Mouse (Mus musculus) hindbrain, embryonic 14.5 days (tissue): ENCODE results near the gene Srebf1. TPM values are rescaled to one million over a fixed set of nuclear protein-coding genes. Genes with fewer than 3 reads are reported as not detected.
A peak's percentile ranks its signal among the peaks of the same experiment; 100 is the strongest.

Source experiments
- ATAC-seq: fragments of 200-750 bp; cut with Nextera tagmentation; 2 replicates; pipeline ENCODE4 v1.8.0; 2017; ENCODE audit warnings: moderate number of reproducible peaks, mild to moderate bottlenecking, moderate TSS enrichment, moderate library complexity; ENCODE audit not compliant: low FRiP score
- DNase-seq: peaks from one replicate; pipeline ENCODE4 v3.0.0-alpha.2; 2015; ENCODE audit warnings: low spot score
- H3K27ac ChIP-seq: fragments of 300-500 bp; sonication (generic); 2 replicates; pipeline ENCODE4 v1.5.1; 2014; ENCODE audit warnings: mild to moderate bottlenecking, moderate library complexity
- H3K27me3 ChIP-seq: fragments of 300-500 bp; sonication (generic); 2 replicates; pipeline ENCODE4 v1.6.1; 2014; ENCODE audit warnings: mild to moderate bottlenecking, low read length, mixed read lengths; ENCODE audit not compliant: control insufficient read depth, insufficient read depth
- H3K36me3 ChIP-seq: fragments of 300-500 bp; sonication (generic); replicated peaks from 2 replicates; pipeline ENCODE4 v1.6.1; 2014; ENCODE audit not compliant: control insufficient read depth, insufficient read depth
- H3K4me1 ChIP-seq: fragments of 300-500 bp; sonication (generic); replicated peaks from 2 replicates; pipeline ENCODE4 v1.6.1; 2014; ENCODE audit warnings: antibody characterized with exemption, low read length, mixed read lengths; ENCODE audit not compliant: control insufficient read depth, insufficient read depth
- H3K4me2 ChIP-seq: fragments of 300-500 bp; sonication (generic); replicated peaks from 2 replicates; pipeline ENCODE4 v1.6.1; 2014; ENCODE audit warnings: mild to moderate bottlenecking, moderate library complexity
- H3K4me3 ChIP-seq: fragments of 300-500 bp; sonication (generic); replicated peaks from 2 replicates; pipeline ENCODE4 v1.5.1; 2014; ENCODE audit warnings: mild to moderate bottlenecking, low read length
- H3K9ac ChIP-seq: fragments of 300-500 bp; sonication (generic); 2 replicates; pipeline ENCODE4 v1.6.1; 2014
- H3K9me3 ChIP-seq: fragments of 300-500 bp; sonication (generic); 2 replicates; pipeline ENCODE4 v1.6.1; 2016; ENCODE audit warnings: low read length; ENCODE audit not compliant: control insufficient read depth
- WGBS: fragments of 180-500 bp; shearing (Covaris S2); extraction: QIAGEN DNeasy Blood & Tissue Kit; methylation state at CpG from one replicate; pipeline ENCODE4 v1.1.7; 2014; 5-methylcytosine and 5-hydroxymethylcytosine counted together
- polyA plus RNA-seq: library from polyadenylated mRNA; unstranded; fragments of >200 nt; fragmentation: Nextera tagmentation; extraction: Ambion mirVana; gene quantifications from 2 replicates; pipeline ENCODE4 v1.2.1, GENCODE M21; 2014

Gene Srebf1
- polyA plus RNA-seq, 1 experiment from 2014 or later: 37.3 TPM

DNA sequence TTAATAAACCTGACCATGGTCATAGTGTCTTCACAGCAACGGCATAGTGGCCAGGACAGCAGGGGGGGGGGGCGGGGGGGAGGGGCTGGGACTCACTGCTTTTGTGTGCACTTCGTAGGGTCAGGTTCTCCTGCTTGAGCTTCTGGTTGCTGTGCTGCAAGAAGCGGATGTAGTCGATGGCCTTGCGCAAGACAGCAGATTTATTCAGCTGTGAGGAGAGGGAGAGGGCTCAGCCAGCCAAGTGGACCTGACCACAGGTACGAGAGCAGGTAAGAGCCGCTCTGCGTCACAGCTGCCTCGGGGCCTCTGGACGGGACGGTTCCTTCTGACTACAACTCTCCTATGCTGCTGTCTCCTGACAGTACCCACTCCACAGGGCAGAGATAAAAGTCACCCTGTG is 17.4 kb downstream of the Srebf1 start:
- no peak overlapping the region for H3K4me3 ChIP-seq
- H3K36me3 ChIP-seq: peaks cover 61% of the 10 kb centered on the region
- no peak overlapping the region for H3K4me2 ChIP-seq
- H3K27me3 ChIP-seq: no peaks in the 10 kb centered on the region
- no peak for ATAC-seq
- no peak overlapping the region for H3K9ac ChIP-seq
- DNase-seq: no peak
- WGBS: 88% methylated on average over 11 of the region's 12 CpGs
- no peaks in the 10 kb centered on the region for H3K9me3 ChIP-seq
- peaks cover 60% of the 10 kb centered on the region for H3K4me1 ChIP-seq
- H3K27ac ChIP-seq: no peak overlapping the region

DNA sequence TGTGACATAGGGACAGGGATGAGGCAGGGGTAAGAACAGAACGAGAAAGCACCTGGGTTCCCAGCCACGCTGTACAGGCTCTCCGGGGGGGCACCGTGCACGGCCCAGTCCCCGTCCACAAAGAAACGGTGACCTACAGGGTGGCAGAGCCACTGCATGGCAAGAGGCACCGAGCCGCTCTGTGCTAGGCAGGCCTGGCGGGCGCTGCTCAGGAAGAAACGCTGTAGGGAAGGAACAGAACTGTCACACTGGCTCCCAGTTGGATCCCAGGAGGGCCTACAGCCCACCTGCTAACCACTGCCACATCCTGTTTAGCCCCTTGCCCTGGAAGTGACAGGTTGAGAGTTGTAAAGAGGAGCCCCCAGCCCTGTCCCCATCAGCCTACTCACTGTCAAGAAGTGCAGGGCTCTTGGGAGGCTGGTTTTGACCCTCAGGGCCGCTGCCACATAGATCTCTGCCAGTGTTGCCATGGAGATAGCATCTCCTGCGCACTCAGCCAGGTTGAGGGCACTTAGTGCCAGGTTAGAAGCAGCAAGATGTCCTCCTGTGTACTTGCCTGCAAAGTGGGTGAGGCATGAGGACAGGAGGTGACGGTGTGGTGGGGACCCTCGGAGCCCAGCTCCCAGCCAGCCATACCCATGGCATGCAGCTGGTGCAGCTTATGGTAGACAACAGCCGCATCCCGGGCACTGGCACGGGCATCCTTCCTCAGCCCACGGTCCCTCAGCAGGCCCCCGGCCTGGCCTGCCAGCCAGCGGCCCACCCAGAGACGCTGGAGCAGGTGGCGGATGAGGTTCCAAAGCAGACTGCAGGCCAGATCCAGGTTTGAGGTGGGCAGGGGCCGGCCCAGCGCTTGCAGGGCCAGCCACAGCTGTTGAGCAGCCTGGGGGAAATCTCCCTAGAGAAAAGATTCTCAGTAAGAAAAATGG is 19.4 kb downstream of the Srebf1 start:
- Histone ChIP-seq H3K4me3 (no peak overlapping the region), H3K36me3 (peaks cover 77% of the 10 kb centered on the region), H3K9ac (peak overlapping the region; percentile 44; the same call in 1 of the 2 replicates), H3K9me3 (no peaks in the 10 kb centered on the region), H3K4me2 (no peak overlapping the region), H3K4me1 (peaks cover 43% of the 10 kb centered on the region), H3K27ac (peak overlapping the region; percentile 70), H3K27me3 (no peaks in the 10 kb centered on the region)
- ATAC-seq (no peak), DNase-seq (no peak)
- 64% methylated on average over 26 of the region's 26 CpGs for WGBS

DNA sequence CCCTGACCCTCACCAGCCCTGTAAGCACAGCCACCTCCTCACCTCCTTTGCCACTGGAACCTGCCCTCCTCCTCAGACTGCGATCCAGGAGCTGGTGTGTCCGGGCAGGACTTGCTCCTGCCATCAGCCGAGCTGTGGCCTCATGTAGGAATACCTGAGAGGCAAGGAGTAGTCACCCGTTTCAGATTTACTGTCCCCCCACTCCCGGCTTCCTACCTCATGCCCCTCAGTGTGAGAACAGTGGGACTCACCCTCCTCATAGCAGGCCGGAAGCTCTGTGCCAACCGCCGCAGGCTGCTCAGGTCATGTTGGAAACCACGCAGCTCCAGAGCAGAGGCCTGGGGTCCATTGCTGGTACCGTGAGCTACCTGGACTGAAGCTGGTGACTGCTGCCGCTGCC is 22.0 kb downstream of the Srebf1 start:
- Histone ChIP-seq H3K4me1 (peaks cover 21% of the 10 kb centered on the region), H3K9ac (peak overlapping the region; percentile 52; the same call in 1 of the 2 replicates), H3K27ac (peak overlapping the region; percentile 87), H3K4me3 (no peak overlapping the region), H3K27me3 (no peaks in the 10 kb centered on the region), H3K36me3 (peaks cover 90% of the 10 kb centered on the region), H3K4me2 (no peak overlapping the region), H3K9me3 (no peaks in the 10 kb centered on the region)
- DNase-seq (no peak), ATAC-seq (no peak)
- WGBS: 88% methylated on average over 11 of the region's 11 CpGs

DNA sequence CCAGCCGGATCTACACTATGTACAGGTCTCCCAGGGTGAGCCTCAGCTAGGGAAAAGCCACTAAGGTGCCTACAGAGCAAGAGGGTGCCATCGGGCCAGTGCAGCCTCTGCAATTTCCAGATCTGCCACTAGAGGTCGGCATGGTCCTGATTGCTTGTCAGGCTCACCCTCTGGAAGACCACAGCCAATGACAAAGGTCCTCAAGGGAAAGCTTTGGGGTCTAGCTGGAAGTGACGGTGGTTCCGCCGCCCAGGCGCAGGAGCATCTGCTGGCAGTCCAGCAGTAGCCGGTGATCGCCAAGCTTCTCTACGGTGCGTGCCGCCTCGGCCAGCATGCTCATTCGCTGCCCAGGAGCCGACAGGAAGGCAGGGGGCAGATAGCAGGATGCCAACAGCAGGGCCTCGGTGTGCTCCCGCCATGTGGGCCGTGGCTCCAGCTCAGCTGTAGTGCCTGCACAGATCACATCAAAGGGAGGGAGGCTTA is 22.6 kb downstream of the Srebf1 start:
- H3K9ac ChIP-seq: peak overlapping the region; percentile 52
- 10% methylated on average over 18 of the region's 18 CpGs for WGBS
- ATAC-seq (peak; percentile 79), DNase-seq (peak; percentile 97)
- no peak overlapping the region for H3K4me3 ChIP-seq
- H3K27me3 ChIP-seq: no peaks in the 10 kb centered on the region
- no peaks in the 10 kb centered on the region for H3K9me3 ChIP-seq
- peaks cover 93% of the 10 kb centered on the region for H3K36me3 ChIP-seq
- peak overlapping the region; percentile 37 for H3K4me2 ChIP-seq
- peaks cover 21% of the 10 kb centered on the region for H3K4me1 ChIP-seq
- H3K27ac ChIP-seq: peak overlapping the region; percentile 87

DNA sequence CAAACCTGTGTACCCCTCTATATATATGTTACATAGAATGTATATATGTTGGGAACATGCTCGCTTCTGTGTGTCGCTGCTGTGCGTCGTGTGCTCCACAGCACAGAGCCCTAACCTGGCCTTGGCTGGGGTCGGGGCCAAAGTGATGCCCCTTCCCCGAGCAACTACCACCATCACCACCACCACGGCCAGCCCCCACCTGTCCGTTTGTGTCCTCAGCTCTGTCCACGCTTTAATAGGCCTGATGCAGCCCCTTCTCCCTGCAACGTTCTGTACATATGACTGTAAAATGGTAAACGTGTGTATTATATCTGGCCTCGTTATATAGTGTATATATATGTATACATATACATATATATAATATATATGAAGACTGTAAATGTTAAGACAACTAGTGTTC is 23.7 kb downstream of the Srebf1 start:
- Histone ChIP-seq H3K27me3 (no peaks in the 10 kb centered on the region), H3K4me3 (no peak overlapping the region), H3K9me3 (no peaks in the 10 kb centered on the region), H3K36me3 (peaks cover 94% of the 10 kb centered on the region), H3K9ac (no peak overlapping the region), H3K27ac (no peak overlapping the region), H3K4me2 (no peak overlapping the region), H3K4me1 (peaks cover 20% of the 10 kb centered on the region)
- DNase-seq: no peak
- ATAC-seq: no peak
- 93% methylated on average over 12 of the region's 12 CpGs for WGBS

DNA sequence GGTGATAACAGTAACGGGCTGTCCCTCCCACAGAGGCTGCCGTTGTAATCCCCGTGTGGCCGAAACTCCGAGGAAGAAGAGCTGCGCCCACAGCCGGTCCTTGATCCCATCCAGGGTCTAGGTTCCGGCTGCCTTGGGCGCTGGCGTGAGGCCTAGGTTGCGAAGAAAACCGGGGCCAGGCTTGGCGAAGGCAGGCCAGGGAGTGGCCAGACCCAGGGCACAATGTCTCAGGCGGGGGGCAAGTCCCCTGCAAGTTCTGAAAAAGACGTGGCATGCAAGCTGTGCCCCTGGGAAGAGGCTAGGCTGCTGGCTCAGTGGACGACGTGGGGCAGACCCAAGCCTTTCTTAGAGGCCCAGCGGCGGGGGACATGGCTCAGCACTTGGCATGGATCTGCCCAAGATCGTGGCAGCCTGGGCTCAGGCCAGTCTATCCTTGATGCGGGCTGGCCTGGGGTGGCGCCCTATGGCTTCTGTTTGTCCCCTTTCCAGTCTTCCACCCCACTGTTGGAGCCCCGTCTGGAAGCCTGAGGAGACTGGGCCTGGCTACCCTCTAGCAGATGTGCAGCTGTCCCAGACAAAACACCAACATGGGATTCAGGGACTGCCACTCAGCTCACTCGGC is 24.3 kb downstream of the Srebf1 start:
- Histone ChIP-seq H3K4me2 (no peak overlapping the region), H3K27me3 (no peaks in the 10 kb centered on the region), H3K27ac (0 out of 2 replicates have a peak overlapping the region, but pooled peaks have one; percentile 26), H3K9me3 (no peaks in the 10 kb centered on the region), H3K4me1 (peaks cover 15% of the 10 kb centered on the region), H3K9ac (no peak overlapping the region), H3K36me3 (peaks cover 92% of the 10 kb centered on the region), H3K4me3 (no peak overlapping the region)
- 87% methylated on average over 24 of the region's 24 CpGs for WGBS
- ATAC-seq: no peak
- DNase-seq: no peak

DNA sequence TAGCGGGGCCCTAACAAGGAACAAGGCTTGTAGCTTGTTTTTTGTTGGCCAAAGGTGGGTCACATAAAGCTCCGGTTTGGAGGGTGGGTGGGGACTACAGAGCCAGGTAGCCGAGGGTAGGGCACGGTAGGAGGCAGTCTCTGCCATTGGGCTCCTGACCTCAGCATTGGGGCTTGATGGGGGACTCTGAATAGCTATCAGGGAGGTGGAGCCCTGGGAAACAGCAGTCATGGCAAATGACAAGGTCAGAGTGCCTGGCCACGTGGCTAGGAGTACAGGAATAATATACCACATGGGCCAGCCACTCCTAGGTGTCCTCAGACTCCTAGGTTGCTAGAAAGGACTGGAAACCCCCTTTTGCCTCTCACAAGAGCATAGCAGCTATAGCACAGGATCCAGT is 26.0 kb downstream of the Srebf1 start:
- Histone ChIP-seq H3K36me3 (peaks cover 90% of the 10 kb centered on the region), H3K4me1 (peaks cover 12% of the 10 kb centered on the region; the same call in 1 of the 2 replicates), H3K4me2 (no peak overlapping the region), H3K27me3 (no peaks in the 10 kb centered on the region), H3K9ac (no peak overlapping the region), H3K27ac (no peak overlapping the region), H3K4me3 (no peak overlapping the region), H3K9me3 (no peaks in the 10 kb centered on the region)
- no peak for ATAC-seq
- DNase-seq: no peak
- WGBS: 79% methylated on average over 5 of the region's 5 CpGs

DNA sequence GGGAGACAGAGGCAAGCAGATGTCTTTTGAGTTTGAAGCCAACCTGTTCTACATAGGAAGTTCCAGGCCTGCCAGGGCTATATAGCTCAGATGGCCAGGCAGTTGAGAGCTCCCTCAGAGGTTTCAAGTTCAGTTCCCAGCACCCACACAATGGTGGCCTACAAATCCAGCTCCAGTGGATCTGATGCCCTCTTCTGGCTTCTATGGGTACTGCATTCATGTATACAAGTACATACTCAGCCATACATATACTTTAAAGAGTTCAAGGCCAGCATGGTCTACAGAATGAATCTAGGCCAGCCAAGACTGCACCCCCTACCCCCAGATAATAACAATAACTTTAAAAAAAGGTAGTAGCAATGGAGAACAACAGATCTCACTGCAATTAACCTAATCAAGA is 27.3 kb downstream of the Srebf1 start:
- no peaks in the 10 kb centered on the region for H3K27me3 ChIP-seq
- no peaks in the 10 kb centered on the region for H3K9me3 ChIP-seq
- H3K27ac ChIP-seq: no peak overlapping the region
- peaks cover 11% of the 10 kb centered on the region; the same call in 1 of the 2 replicates for H3K4me1 ChIP-seq
- H3K4me3 ChIP-seq: no peak overlapping the region
- no peak for ATAC-seq
- no peak for DNase-seq
- no peak overlapping the region for H3K9ac ChIP-seq
- H3K4me2 ChIP-seq: no peak overlapping the region
- H3K36me3 ChIP-seq: peaks cover 91% of the 10 kb centered on the region

DNA sequence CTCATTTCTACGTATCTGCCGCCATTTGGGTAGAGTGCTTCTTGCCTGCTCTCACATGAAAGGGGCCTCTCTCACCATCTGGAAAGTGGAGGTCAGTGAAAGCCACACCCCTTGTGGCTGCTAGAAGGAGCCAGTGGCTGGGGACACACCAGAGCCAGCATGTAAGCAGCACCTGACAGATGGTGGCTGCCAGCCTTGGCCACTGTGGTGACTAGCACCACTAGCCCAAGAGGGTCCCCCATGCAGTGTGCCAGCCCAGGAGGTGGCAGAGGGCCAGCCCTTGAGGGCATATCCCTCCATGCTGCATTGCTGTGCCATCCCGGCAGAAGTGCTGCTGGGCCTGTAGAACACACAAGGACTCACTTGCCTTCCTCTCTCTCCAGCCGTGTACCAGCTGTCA is 28.8 kb downstream of the Srebf1 start:
- Histone ChIP-seq H3K4me2 (no peak overlapping the region), H3K27me3 (no peaks in the 10 kb centered on the region), H3K4me1 (0 out of 2 replicates have a peak, but pooled peaks cover 6% of the 10 kb centered on the region), H3K4me3 (no peak overlapping the region), H3K9ac (no peak overlapping the region), H3K36me3 (peaks cover 96% of the 10 kb centered on the region), H3K27ac (peak overlapping the region; percentile 38; the same call in 1 of the 2 replicates), H3K9me3 (no peaks in the 10 kb centered on the region)
- ATAC-seq (peak; percentile 7; the same call in 1 of the 2 replicates), DNase-seq (no peak)
- 62% methylated on average over 4 of the region's 4 CpGs for WGBS
